Mouse (Mus musculus) liver, embryonic 11.5 days (tissue): ENCODE data around the gene Ltbp4. TPM values are rescaled to one million over a fixed set of nuclear protein-coding genes. Genes with fewer than 3 reads are reported as not detected.
A peak's percentile ranks its signal among the peaks of the same experiment; 100 is the strongest.

Experiments
- ATAC-seq: fragments of 200-750 bp; cut with Nextera tagmentation; replicated peaks from 2 replicates; pipeline ENCODE4 v1.8.0; 2017; ENCODE audit warnings: moderate number of reproducible peaks, mild to moderate bottlenecking, moderate TSS enrichment, moderate library complexity; ENCODE audit not compliant: low FRiP score
- DNase-seq: peaks from one replicate; pipeline ENCODE4 v3.0.0-alpha.2; 2017; ENCODE audit warnings: low spot score
- H3K27ac ChIP-seq: fragments of 300-500 bp; sonication (generic); 2 replicates; pipeline ENCODE4 v1.5.1; 2014; ENCODE audit warnings: mild to moderate bottlenecking, low read depth, low read length, control low read depth
- H3K27me3 ChIP-seq: fragments of 300-500 bp; sonication (generic); replicated peaks from 2 replicates; pipeline ENCODE4 v1.6.1; 2014; ENCODE audit warnings: low read length, mixed read lengths; ENCODE audit not compliant: control insufficient read depth, insufficient read depth
- H3K36me3 ChIP-seq: fragments of 300-500 bp; sonication (generic); 2 replicates; pipeline ENCODE4 v1.6.1; 2014; ENCODE audit warnings: mild to moderate bottlenecking, low read length, moderate library complexity, mixed read lengths; ENCODE audit not compliant: control insufficient read depth, insufficient read depth
- H3K4me1 ChIP-seq: fragments of 300-500 bp; sonication (generic); replicated peaks from 2 replicates; pipeline ENCODE4 v1.6.1; 2014; ENCODE audit warnings: low read length, mixed read lengths; ENCODE audit not compliant: control insufficient read depth, insufficient read depth
- H3K4me2 ChIP-seq: fragments of 300-500 bp; sonication (generic); 2 replicates; pipeline ENCODE4 v1.6.1; 2014; ENCODE audit warnings: mild to moderate bottlenecking, control low read depth, moderate library complexity
- H3K4me3 ChIP-seq: fragments of 300-500 bp; sonication (generic); 2 replicates; pipeline ENCODE4 v1.5.1; 2014; ENCODE audit warnings: low read depth, low read length, control low read depth
- H3K9ac ChIP-seq: fragments of 300-500 bp; sonication (generic); 2 replicates; pipeline ENCODE4 v1.6.1; 2014; ENCODE audit warnings: low read depth, low read length, control low read depth
- H3K9me3 ChIP-seq: fragments of 300-500 bp; sonication (generic); 2 replicates; pipeline ENCODE4 v1.6.1; 2016; ENCODE audit warnings: low read length, inconsistent platforms, mixed read lengths; ENCODE audit not compliant: control insufficient read depth
- WGBS: fragments of 180-500 bp; shearing (Covaris S2); extraction: QIAGEN DNeasy Blood & Tissue Kit; methylation state at CpG from one replicate; pipeline ENCODE4 v1.1.7; 2014; 5-methylcytosine and 5-hydroxymethylcytosine counted together
- polyA plus RNA-seq: library from polyadenylated mRNA; unstranded; fragments of >200 nt; fragmentation: Nextera tagmentation; extraction: Ambion mirVana; gene quantifications from 2 replicates; pipeline ENCODE4 v1.2.1, GENCODE M21; 2014

Gene Ltbp4
- polyA plus RNA-seq, 1 experiment from 2014 or later = 10.2 TPM

DNA sequence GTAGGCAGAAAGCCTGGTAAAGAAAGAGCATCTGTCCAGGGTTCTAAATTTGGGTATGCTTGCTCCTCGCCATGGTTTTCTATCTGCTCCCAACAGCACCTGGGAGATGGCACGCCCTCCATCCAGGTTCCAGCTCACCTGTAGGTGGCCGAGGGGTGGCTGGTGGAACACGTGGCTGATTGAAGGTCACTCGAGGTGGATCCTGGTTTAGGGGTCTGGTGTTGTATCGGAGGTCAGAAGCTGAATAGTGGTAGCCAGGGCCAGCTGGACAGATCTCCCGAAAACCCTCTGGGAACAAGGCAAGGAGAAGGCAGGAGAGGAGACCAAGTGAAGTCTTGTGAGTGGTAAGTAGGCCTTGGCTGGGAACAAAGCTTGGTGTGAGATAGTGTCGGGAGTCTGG is 10.0 kb downstream of the Ltbp4 start:
- Histone ChIP-seq H3K9me3 (no peaks in the 10 kb centered on the region), H3K4me2 (no peak overlapping the region), H3K4me3 (no peak overlapping the region), H3K4me1 (peaks cover 14% of the 10 kb centered on the region), H3K9ac (no peak overlapping the region), H3K27me3 (peaks cover 95% of the 10 kb centered on the region), H3K36me3 (no peaks in the 10 kb centered on the region), H3K27ac (no peak overlapping the region)
- WGBS = 85% methylated on average over 8 of the region's 8 CpGs
- DNase-seq (no peak), ATAC-seq (no peak)

DNA sequence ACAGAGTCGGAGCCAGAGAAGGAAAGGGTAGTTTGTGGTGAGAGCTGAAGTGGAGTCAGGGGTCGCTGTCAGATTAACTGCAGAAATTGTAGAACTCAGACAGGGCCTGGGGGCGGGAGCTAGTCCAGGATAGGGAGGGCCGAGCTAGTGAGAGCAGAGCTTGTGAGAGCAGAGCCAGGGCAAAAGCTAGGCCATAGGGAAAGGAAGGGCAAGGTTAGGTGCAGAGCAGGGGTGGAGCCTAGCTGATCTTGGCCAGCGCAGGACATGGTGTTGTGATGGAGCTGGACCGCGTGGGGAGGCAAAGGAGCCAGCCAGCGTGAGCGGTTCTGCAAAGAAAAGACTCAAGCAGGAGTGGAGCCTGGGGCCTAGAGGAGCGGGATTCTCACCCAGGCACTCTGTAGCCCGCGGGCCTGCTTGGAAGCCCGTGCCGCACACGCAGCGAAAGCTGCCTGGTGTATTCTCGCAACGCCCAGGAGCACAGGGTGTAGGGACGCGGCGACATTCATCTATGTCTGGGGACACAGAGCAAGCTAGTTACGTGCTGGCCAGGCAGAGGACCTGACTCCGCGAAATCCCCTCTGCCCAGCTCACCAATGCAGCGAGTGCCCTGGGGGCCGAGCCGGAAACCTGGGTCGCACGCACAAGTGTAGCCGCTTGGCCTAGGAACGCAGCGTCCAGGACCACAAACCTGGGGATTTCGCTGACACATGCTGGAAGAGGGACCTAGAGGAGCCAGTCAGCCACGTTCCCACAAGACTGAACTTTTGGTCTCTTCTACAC is 11.2 kb downstream of the Ltbp4 start:
- peak overlapping the region; percentile 29 for H3K4me3 ChIP-seq
- H3K27ac ChIP-seq = no peak overlapping the region
- 29% methylated on average over 34 of the region's 34 CpGs for WGBS
- no peaks in the 10 kb centered on the region for H3K9me3 ChIP-seq
- peaks cover 95% of the 10 kb centered on the region for H3K27me3 ChIP-seq
- peak overlapping the region; percentile 50 for H3K4me2 ChIP-seq
- DNase-seq (no peak), ATAC-seq (no peak)
- no peak overlapping the region for H3K9ac ChIP-seq
- H3K36me3 ChIP-seq = no peaks in the 10 kb centered on the region
- peaks cover 10% of the 10 kb centered on the region for H3K4me1 ChIP-seq

DNA sequence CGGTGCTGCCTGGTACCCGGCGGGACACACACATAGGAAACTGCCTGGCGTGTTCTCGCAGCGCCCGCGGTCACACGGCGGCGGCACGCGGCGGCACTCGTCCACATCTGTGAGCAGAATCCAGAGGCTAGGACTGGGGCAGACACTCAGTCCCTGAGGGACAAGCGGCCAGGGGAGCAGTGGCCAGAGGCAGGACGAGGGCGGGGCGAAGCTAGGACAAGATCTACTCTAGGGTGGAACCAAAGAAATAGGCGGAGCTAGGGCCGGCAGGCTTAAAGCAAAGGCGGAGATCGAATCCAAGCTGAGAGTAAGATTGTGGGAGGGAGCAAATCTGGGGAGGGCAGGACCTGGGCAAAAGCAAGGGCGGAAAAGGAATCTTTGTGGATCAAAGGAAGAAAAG is 11.8 kb downstream of the Ltbp4 start:
- DNase-seq = no peak
- Histone ChIP-seq H3K27me3 (peaks cover 89% of the 10 kb centered on the region), H3K4me2 (peak overlapping the region; percentile 50), H3K4me1 (peaks cover 6% of the 10 kb centered on the region), H3K4me3 (peak overlapping the region; percentile 29), H3K9ac (no peak overlapping the region), H3K9me3 (no peaks in the 10 kb centered on the region), H3K27ac (no peak overlapping the region), H3K36me3 (no peaks in the 10 kb centered on the region)
- 3% methylated on average over 24 of the region's 24 CpGs for WGBS
- ATAC-seq = 0 out of 2 replicates have a peak, but pooled peaks have one; percentile 27

DNA sequence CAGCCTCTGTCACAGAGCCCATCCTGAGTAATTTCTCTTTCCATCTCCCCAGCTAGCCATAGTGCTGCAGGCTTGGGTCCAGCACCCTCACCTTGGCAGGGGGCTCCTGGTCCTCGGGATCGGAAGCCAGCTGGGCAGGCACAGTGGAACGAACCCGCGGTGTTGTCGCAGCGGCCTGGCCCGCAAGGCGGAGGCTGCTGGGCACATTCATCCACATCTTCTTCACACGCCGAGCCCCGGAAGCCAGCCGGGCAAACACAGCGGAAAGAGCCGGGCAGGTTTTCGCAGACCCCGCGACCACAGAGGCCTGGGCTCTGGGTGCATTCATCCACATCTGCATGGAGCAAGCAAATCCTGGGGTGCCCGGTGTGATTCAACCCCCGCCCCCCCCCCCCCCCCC is 12.6 kb downstream of the Ltbp4 start:
- no peak overlapping the region for H3K9ac ChIP-seq
- ATAC-seq = no peak

DNA sequence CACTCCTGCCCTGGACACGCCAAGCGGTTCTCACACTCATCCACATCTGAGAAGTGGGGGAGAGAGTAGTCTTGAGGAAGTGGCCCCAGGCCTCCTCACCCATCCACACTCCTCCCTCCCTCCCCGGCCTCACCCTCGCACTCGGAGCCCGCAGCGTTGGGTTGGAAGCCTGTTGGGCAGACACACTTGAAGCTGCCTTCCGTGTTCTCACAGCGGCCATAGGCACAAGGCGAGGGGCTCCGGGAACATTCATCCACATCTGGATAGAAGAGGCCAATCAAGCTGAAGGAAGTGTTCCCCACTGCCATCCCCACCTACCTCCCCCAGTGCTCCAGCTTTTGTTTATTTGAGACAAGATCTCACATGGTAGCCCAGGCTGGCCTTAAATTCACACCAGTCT is 13.3 kb downstream of the Ltbp4 start:
- H3K9me3 ChIP-seq = no peaks in the 10 kb centered on the region
- H3K4me2 ChIP-seq = no peak overlapping the region
- H3K9ac ChIP-seq = no peak overlapping the region
- 86% methylated on average over 11 of the region's 11 CpGs for WGBS
- peaks cover 74% of the 10 kb centered on the region for H3K27me3 ChIP-seq
- ATAC-seq (no peak), DNase-seq (no peak)
- H3K4me1 ChIP-seq = no peaks in the 10 kb centered on the region; the same call in 1 of the 2 replicates
- no peaks in the 10 kb centered on the region for H3K36me3 ChIP-seq
- no peak overlapping the region for H3K27ac ChIP-seq
- no peak overlapping the region for H3K4me3 ChIP-seq

More for the DNA sequence above, 12.6 kb downstream of the Ltbp4 start:
- Histone ChIP-seq H3K27me3 (peaks cover 81% of the 10 kb centered on the region), H3K4me3 (no peak overlapping the region), H3K4me1 (peaks cover 2% of the 10 kb centered on the region), H3K4me2 (no peak overlapping the region), H3K36me3 (no peaks in the 10 kb centered on the region), H3K27ac (no peak overlapping the region), H3K9me3 (no peaks in the 10 kb centered on the region)
- 39% methylated on average over 19 of the region's 20 CpGs for WGBS
- no peak for DNase-seq

DNA sequence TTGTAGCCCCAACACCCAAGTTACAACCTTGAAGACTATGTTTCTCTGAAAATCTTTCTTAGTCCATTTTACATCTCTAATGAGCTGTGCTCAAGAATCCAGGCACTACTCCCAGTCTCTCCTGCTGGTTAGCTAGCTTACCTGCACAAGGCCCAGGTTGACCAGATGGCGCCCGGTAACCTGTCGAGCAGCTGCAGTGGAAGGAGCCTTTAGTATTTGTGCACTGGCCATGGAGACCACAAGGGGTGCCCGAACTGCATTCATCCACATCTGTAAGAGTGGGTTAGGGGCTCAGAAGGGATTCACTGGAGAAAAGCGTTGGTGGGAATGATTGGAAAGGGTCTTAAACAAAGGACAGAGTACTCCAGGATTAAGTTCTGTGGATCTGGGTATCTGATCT is 14.5 kb downstream of the Ltbp4 start:
- Histone ChIP-seq H3K27ac (no peak overlapping the region), H3K4me3 (no peak overlapping the region), H3K9me3 (no peaks in the 10 kb centered on the region), H3K27me3 (peaks cover 62% of the 10 kb centered on the region), H3K4me1 (no peaks in the 10 kb centered on the region; the same call in 1 of the 2 replicates), H3K36me3 (no peaks in the 10 kb centered on the region), H3K9ac (no peak overlapping the region), H3K4me2 (no peak overlapping the region)
- DNase-seq (no peak), ATAC-seq (no peak)
- WGBS = 83% methylated on average over 5 of the region's 5 CpGs

DNA sequence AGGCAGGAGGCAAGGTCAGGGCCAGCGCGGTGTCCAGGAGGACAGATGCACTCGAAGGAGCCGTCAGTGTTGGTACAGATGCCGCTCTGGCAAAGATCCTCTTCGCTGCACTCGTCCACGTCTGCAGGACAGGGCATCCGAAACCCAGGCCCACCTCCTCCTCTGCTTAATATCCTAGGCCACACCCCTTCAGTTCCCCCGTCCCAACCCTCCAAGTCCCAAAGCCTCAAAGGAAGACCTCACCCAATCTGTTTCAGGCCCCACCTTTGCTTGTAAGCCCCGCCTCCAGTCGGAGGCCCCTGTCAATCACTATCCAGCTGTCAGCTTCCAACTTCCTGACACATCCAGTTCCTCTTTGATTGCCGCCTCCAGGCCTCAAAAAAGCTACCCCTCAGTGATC is 15.2 kb downstream of the Ltbp4 start:
- no peak overlapping the region for H3K27ac ChIP-seq
- no peak overlapping the region for H3K9ac ChIP-seq
- ATAC-seq (no peak), DNase-seq (no peak)
- H3K4me2 ChIP-seq = no peak overlapping the region
- WGBS = 13% methylated on average over 13 of the region's 13 CpGs
- H3K27me3 ChIP-seq = peaks cover 55% of the 10 kb centered on the region
- H3K4me3 ChIP-seq = no peak overlapping the region
- no peaks in the 10 kb centered on the region; the same call in 1 of the 2 replicates for H3K4me1 ChIP-seq
- no peaks in the 10 kb centered on the region for H3K9me3 ChIP-seq
- no peaks in the 10 kb centered on the region for H3K36me3 ChIP-seq

DNA sequence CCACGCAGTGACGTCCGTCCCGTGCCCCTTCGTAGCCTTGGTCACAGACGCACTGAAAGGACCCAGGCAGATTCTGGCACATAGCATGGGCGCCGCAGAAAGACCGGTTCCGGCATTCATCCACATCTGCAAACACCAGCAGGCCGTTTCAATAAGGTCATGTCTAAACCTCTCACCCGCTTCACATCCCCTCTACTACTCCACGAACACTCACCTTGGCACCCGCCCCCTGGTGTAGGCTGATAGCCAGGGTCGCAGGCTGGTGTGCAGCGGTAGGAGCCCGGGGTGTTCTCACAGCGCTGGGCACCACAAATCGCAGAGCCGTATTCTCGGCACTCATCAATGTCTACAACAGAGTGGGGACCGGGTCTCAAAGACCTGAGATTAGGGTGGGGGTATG is 18.1 kb downstream of the Ltbp4 start:
- Histone ChIP-seq H3K4me3 (no peak overlapping the region), H3K36me3 (no peaks in the 10 kb centered on the region), H3K9me3 (0 out of 2 replicates have a peak, but pooled peaks cover 2% of the 10 kb centered on the region), H3K4me2 (no peak overlapping the region), H3K27me3 (peaks cover 26% of the 10 kb centered on the region), H3K9ac (no peak overlapping the region), H3K4me1 (no peaks in the 10 kb centered on the region), H3K27ac (no peak overlapping the region)
- 84% methylated on average over 22 of the region's 22 CpGs for WGBS
- ATAC-seq (no peak), DNase-seq (no peak)

DNA sequence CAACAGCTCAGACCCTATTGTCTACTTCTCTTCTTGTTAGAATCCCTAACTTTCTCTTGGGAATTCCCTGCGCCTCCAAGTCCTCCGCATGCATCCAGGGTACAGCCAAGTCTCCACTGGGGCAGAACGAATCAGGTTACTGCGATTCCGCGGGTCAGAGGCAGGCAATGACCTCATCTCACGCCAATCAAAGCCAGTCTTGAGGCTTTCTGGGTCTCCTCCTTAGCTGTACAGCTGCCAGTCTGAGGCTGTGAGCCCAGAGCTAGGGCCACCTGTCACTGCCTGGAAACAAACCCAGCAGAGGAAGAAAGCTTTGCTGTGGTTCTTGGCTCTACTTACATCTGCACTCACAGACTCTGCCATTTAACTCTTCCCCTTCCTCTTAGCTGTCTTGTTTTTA is 21.5 kb downstream of the Ltbp4 start:
- Histone ChIP-seq H3K4me2 (no peak overlapping the region), H3K9ac (no peak overlapping the region), H3K27ac (no peak overlapping the region), H3K27me3 (peaks cover 9% of the 10 kb centered on the region), H3K36me3 (no peaks in the 10 kb centered on the region; the same call in 1 of the 2 replicates), H3K4me3 (no peak overlapping the region), H3K4me1 (no peaks in the 10 kb centered on the region), H3K9me3 (peaks cover 12% of the 10 kb centered on the region)
- 48% methylated on average over 7 of the region's 7 CpGs for WGBS
- ATAC-seq (no peak), DNase-seq (no peak)
